Comparison of ENCODE assay signal across 12 mouse cellular contexts in the genomic region with DNA sequence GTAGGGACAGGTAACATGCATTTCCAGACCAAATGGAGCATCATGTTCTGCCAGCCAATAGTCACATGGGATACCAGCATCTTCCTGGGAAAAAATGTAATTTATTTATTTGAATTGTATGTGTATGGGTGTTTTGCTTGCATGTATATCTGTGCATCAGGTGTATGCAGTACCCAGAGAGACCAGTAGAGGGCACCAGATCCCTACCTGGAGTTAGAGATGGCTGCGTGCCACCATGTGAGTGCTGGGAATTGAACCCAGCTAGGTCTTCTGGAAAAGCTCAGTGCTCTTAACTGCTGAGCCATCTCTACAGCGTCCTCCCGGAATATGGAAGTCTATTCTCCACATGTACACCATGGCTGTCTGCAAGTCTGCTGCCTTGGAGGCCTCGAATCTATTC. TPM values are rescaled to one million over a fixed set of nuclear protein-coding genes. Genes with fewer than 3 reads are reported as not detected.
DNase-seq lines count a peak whose midpoint lies in the region; ATAC-seq and TF ChIP-seq lines count a peak whose summit lies in the region.
"Had no signal": no experiment of that assay in that cellular context is flagged by ENCODE, and none has a peak within 500 bp of the region (broad histone marks: within the 10 kb centered on the region; RNA-seq: fewer than 3 reads in every experiment).

No protein-coding gene starts in this region.

- TF ChIP-seq POLR2A in cerebellum, adult 2 months (IDR thresholded peaks at IDR 0.05; ENCODE audit: borderline replicate concordance, insufficient read depth, low read length), result no peak

- intact Hi-C loops in left cerebral cortex, postnatal 14 days (cut with DNase I), result no loop called here

- DNase-seq in cerebellum, adult 2 months, result no peak
- DNase-seq in cerebellum, adult 11-12 months, result no peak
- peak; percentile 34 for DNase-seq in limb, embryonic 11.5 days (ENCODE audit: low spot score)
- DNase-seq in limb, embryonic 10.5 days (ENCODE audit: low spot score), result no peak
- peak; percentile 5 for DNase-seq in induced T-regulatory cell, adult 2 months (ENCODE audit: low read depth)
- no peak for DNase-seq in urinary bladder, postnatal 25 days (ENCODE audit: low spot score)
- DNase-seq in left cerebral cortex, postnatal 14 days (ENCODE audit: low spot score in 2 of 2), result no peak
- DNase-seq: cerebellum, adult 9-10 months had no signal

- H3K4me2 ChIP-seq in limb, embryonic 11.5 days (ENCODE audit: low read depth, severe bottlenecking), result no peak overlapping the region
- H3K4me2 ChIP-seq: forebrain, embryonic 13.5 days had no signal

- ATAC-seq in limb, embryonic 11.5 days (ENCODE audit: insufficient number of reproducible peaks, low FRiP score, low TSS enrichment, low read depth), result no peak
- ATAC-seq: forebrain, embryonic 13.5 days; midbrain, embryonic 16.5 days had no signal

- 82% methylated on average over 4 of the region's 4 CpGs for WGBS in cerebellum, adult 2 months
- WGBS in limb, embryonic 11.5 days, result 92% methylated on average over 4 of the region's 4 CpGs
- 83% methylated on average over 4 of the region's 4 CpGs for WGBS in limb, embryonic 10.5 days

- H3K36me3 ChIP-seq in limb, embryonic 11.5 days (ENCODE audit: control insufficient read depth, insufficient read depth, low read length), result no peaks in the 10 kb centered on the region
- H3K36me3 ChIP-seq in limb, embryonic 10.5 days, result no peaks in the 10 kb centered on the region
- no peaks in the 10 kb centered on the region for H3K36me3 ChIP-seq in E14TG2a.4 (ENCODE audit: insufficient read depth, low read length)
- H3K36me3 ChIP-seq: hindbrain, embryonic 10.5 days had no signal

- no peaks in the 10 kb centered on the region for H3K4me1 ChIP-seq in cerebellum, adult 2 months (ENCODE audit: control insufficient read depth, insufficient read depth, low read length)
- H3K4me1 ChIP-seq in limb, embryonic 11.5 days (ENCODE audit: control insufficient read depth, insufficient read depth, low read length), result no peaks in the 10 kb centered on the region
- no peaks in the 10 kb centered on the region for H3K4me1 ChIP-seq in limb, embryonic 10.5 days
- H3K4me1 ChIP-seq in E14TG2a.4 (replicated peaks; ENCODE audit: low read depth, low read length), result peaks cover 3% of the 10 kb centered on the region
- H3K4me1 ChIP-seq: forebrain, embryonic 13.5 days; hindbrain, embryonic 10.5 days had no signal

- no peak overlapping the region for H3K27ac ChIP-seq in cerebellum, adult 2 months (ENCODE audit: insufficient read depth, low read length)
- no peak overlapping the region for H3K27ac ChIP-seq in limb, embryonic 11.5 days (replicated peaks; ENCODE audit: low read depth, low read length)
- H3K27ac ChIP-seq in limb, embryonic 10.5 days, result no peak overlapping the region
- H3K27ac ChIP-seq: forebrain, embryonic 13.5 days; hindbrain, embryonic 10.5 days had no signal

- TF ChIP-seq CTCF in cerebellum, adult 2 months (IDR thresholded peaks at IDR 0.05; ENCODE audit: borderline replicate concordance, insufficient read depth, low read depth, low read length), result peak; percentile 57
- TF ChIP-seq CTCF in E14TG2a.4 (conservative IDR thresholded peaks at IDR 0.05; ENCODE audit: low read length), result peak; percentile 98

- H3K27me3 ChIP-seq in cerebellum, adult 2 months (ENCODE audit: control insufficient read depth, insufficient read depth, low read length), result no peaks in the 10 kb centered on the region
- no peaks in the 10 kb centered on the region for H3K27me3 ChIP-seq in limb, embryonic 11.5 days (ENCODE audit: control insufficient read depth, insufficient read depth, low read length)
- no peaks in the 10 kb centered on the region for H3K27me3 ChIP-seq in limb, embryonic 10.5 days (ENCODE audit: low read depth, poor library complexity, severe bottlenecking)
- 0 out of 2 replicates have a peak, but pooled peaks cover 3% of the 10 kb centered on the region for H3K27me3 ChIP-seq in E14TG2a.4 (ENCODE audit: insufficient read depth, low read length)
- H3K27me3 ChIP-seq: forebrain, embryonic 13.5 days had no signal

- no peak overlapping the region for H3K4me3 ChIP-seq in cerebellum, adult 2 months (replicated peaks; ENCODE audit: insufficient read depth, low read depth, low read length)
- no peak overlapping the region for H3K4me3 ChIP-seq in limb, embryonic 11.5 days (ENCODE audit: low read depth, low read length)
- no peak overlapping the region for H3K4me3 ChIP-seq in limb, embryonic 10.5 days
- no peak overlapping the region for H3K4me3 ChIP-seq in E14TG2a.4 (replicated peaks; ENCODE audit: low read length)
- H3K4me3 ChIP-seq: forebrain, embryonic 13.5 days; hindbrain, embryonic 10.5 days had no signal

- H3K9ac ChIP-seq in limb, embryonic 11.5 days (ENCODE audit: low read length), result no peak overlapping the region
- H3K9ac ChIP-seq: forebrain, embryonic 13.5 days had no signal

- no peaks in the 10 kb centered on the region for H3K9me3 ChIP-seq in limb, embryonic 11.5 days (ENCODE audit: control insufficient read depth, low read length)
- H3K9me3 ChIP-seq in limb, embryonic 10.5 days (replicated peaks), result no peaks in the 10 kb centered on the region
- H3K9me3 ChIP-seq in E14TG2a.4 (ENCODE audit: low read length), result no peaks in the 10 kb centered on the region
- H3K9me3 ChIP-seq: forebrain, embryonic 13.5 days had no signal

RNA-seq across cellular contexts. Expression of gene Wasf3, which starts 8.2 kb away (rescaled TPM):
- polyA plus RNA-seq in cerebellum, adult 2 months (2012; rRNA removed), result 69.2 and 71.4 TPM in 2 replicates
- 2.7 and 2.9 TPM in 2 replicates for polyA plus RNA-seq in limb, embryonic 11.5 days (2014; fragmentation: Nextera tagmentation; extraction: Ambion mirVana)
- polyA plus RNA-seq in limb, embryonic 10.5 days (2016; fragmentation: Nextera tagmentation; extraction: Ambion mirVana), result 4.1 and 4.8 TPM in 2 replicates
- total RNA-seq in left cerebral cortex, postnatal 14 days (2021), result 10 to 100 TPM; 82.5 to 90.7 TPM

Comparison
In these comparisons a context has a peak if more than half of its experiments do, and no peak if none do; other contexts are left out.
1. DNase-seq: peak in limb, embryonic 11.5 days (single experiment) and induced T-regulatory cell, adult 2 months (single experiment); none in cerebellum, adult 2 months (0 of 2), cerebellum, adult 11-12 months (single experiment), limb, embryonic 10.5 days (single experiment), urinary bladder, postnatal 25 days (single experiment) and left cerebral cortex, postnatal 14 days (0 of 2).
2. RNA of gene Wasf3, which starts 8.2 kb away (polyA plus RNA-seq): 69.2 to 71.4 TPM in cerebellum, adult 2 months; 4.1 to 4.8 TPM in limb, embryonic 10.5 days and 2.7 to 2.9 TPM in limb, embryonic 11.5 days; every median in the first group is over 10 times any median in the second.